Mouse (Mus musculus) testis, adult 2 months (tissue): ENCODE results near the gene Mark1. TPM values are rescaled to one million over a fixed set of nuclear protein-coding genes. Genes with fewer than 3 reads are reported as not detected.
A peak's percentile ranks its signal among the peaks of the same experiment; 100 is the strongest.

Source experiments
- H3K27ac ChIP-seq: fragments of 200-500 bp; 2 replicates; pipeline ENCODE4 v1.5.1; 2012; ENCODE audit warnings: low read depth, low read length; ENCODE audit not compliant: control insufficient read depth, insufficient read depth
- H3K27me3 ChIP-seq: fragments of 200-500 bp; 2 replicates; pipeline ENCODE4 v1.6.1; 2012; ENCODE audit warnings: mild to moderate bottlenecking, low read length, moderate library complexity; ENCODE audit not compliant: control insufficient read depth, insufficient read depth
- H3K36me3 ChIP-seq: fragments of 200-500 bp; 2 replicates; pipeline ENCODE4 v1.6.1; 2012; ENCODE audit warnings: mild to moderate bottlenecking, low read length; ENCODE audit not compliant: control insufficient read depth, insufficient read depth
- H3K4me1 ChIP-seq: fragments of 200-500 bp; 2 replicates; pipeline ENCODE4 v1.6.1; 2012; ENCODE audit warnings: low read length; ENCODE audit not compliant: control insufficient read depth, insufficient read depth
- H3K4me3 ChIP-seq: fragments of 200-500 bp; 2 replicates; pipeline ENCODE4 v1.5.1; 2012; ENCODE audit warnings: low read depth, mild to moderate bottlenecking, low read length, moderate library complexity, mixed read lengths; ENCODE audit not compliant: control insufficient read depth
- CTCF ChIP-seq: fragments of 200-500 bp; IDR thresholded peaks from 2 replicates; pipeline ENCODE4 v1.5.1; 2012; ENCODE audit warnings: low read depth, mild to moderate bottlenecking, inconsistent platforms, low read length, moderate library complexity; ENCODE audit not compliant: control insufficient read depth, insufficient read depth, insufficient replicate concordance
- POLR2A ChIP-seq: fragments of 200-500 bp; IDR thresholded peaks from 2 replicates; pipeline ENCODE4 v1.6.1; 2012; ENCODE audit warnings: low read depth, mild to moderate bottlenecking, inconsistent platforms, low read length, moderate library complexity; ENCODE audit not compliant: control insufficient read depth
- polyA plus RNA-seq: library from polyadenylated mRNA; depleted of rRNA; stranded (reverse); fragments of >200 nt; gene quantifications from 2 replicates; pipeline ENCODE4 v1.2.3, GENCODE M21; 2012; rRNA removed

The Mark1 gene
- 1.3 and 1.5 TPM in 2 replicates for polyA plus RNA-seq

DNA sequence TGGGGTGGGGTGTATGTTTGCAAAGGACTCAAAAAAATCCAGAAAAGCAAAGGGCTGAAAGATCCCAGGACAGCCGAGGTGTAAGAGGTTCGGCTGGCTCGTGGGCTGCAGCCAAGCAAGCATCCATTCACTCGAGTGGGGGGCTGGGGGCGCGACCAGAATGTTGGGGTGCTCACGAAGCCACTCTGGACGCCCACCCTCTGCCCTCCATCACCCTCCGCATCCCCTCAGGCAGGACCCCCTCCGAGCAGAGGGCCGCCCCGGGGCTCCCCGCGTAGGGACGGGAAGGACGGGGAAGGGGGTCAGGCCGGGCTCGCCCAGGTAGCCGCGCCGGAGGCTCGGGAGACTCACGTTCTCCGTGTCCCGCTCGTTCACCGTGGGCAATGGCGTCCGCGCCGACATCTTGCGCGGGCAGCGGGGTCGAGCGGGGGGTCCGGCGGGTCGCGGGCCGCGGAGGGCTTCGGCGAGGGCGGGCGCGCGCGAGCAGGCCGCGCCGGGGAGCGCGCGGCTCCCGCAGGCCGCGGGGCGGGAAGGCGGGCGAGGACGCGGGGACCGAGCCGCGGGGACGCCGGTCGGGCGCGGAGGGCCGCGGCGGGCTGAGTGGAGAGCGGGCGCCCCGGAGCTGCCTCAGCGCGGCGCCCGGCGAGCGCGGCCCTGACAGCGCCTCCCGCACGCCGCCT lies at the start of gene Mark1:
Gene Mark1 (minus strand): TSS at position 500 of the 680 bp plus-strand sequence.
- peak within 1 kb of the TSS; percentile 25 for H3K27ac ChIP-seq
- no peak for TF ChIP-seq CTCF
- TF ChIP-seq POLR2A, result no peak
- H3K27me3 ChIP-seq, result no peaks in the 10 kb centered on the region
- peak within 1 kb of the TSS; percentile 90 for H3K4me3 ChIP-seq
- H3K36me3 ChIP-seq, result no peaks in the 10 kb centered on the region
- H3K4me1 ChIP-seq, result peaks cover 9% of the 10 kb centered on the region

DNA sequence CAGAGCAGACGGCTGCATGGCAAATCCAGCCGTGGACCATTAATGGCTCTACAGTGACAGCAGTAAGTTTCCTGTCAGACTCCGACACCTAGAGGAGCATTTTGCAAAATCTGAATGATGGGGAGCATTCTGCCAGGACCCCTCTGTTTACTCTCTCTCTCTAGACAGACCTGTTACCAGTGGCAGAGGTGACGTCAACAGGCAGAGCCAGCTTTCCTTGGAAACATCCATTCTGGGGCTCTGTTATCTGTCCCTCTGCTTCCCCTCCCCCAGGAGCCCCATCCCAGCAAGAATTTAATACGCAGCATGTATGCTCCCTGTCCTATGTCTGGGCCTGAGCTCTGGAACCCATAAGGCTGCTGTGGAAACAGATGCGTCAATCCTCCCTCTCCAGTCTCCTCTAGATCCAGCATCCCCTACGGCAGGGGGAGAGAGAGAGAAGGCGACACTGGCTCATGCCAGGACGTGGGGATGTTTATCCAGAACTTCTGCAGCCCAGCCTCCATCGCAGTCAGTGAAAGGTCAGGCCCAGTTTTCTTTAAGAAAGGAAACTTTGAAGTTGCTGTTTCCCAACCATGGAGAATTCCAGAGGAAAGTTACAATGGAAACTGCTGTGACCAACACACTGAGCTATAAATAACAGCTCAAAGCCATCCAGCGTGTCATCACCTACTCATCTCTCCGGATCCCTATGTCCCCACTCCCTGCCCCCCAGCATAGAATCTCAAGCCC lies 48.3 kb upstream of the Mark1 start:
- no peak for TF ChIP-seq POLR2A
- no peak for TF ChIP-seq CTCF
- no peaks in the 10 kb centered on the region; the same call in 1 of the 2 replicates for H3K4me1 ChIP-seq
- H3K27me3 ChIP-seq, result no peaks in the 10 kb centered on the region
- H3K4me3 ChIP-seq, result no peak overlapping the region
- no peak overlapping the region for H3K27ac ChIP-seq
- no peaks in the 10 kb centered on the region for H3K36me3 ChIP-seq

DNA sequence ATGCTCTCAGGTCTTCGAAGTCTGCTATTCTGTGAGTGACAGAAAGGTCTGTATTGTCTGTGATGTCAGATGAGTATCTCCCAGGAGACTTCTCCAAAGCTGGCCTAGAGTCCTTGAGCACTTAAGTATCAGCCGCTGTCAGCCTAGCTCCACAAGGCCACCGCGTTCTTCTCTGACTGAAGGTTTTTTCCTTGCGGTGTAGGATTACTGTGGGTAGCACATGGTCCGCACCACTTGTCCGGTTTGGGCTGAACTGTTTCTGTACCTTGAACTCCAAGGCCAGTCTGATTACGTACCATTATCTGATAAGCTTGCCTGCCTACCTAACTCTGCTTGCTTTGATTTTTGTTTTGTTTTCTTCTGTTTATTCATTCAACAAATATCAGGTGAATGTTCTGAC lies 47.1 kb upstream of the Mark1 start:
- Histone ChIP-seq H3K27ac (no peak overlapping the region), H3K4me1 (no peaks in the 10 kb centered on the region; the same call in 1 of the 2 replicates), H3K36me3 (no peaks in the 10 kb centered on the region), H3K27me3 (no peaks in the 10 kb centered on the region), H3K4me3 (no peak overlapping the region)
- no peak for TF ChIP-seq POLR2A
- no peak for TF ChIP-seq CTCF

- H3K27ac ChIP-seq, result no peak overlapping the region
- no peaks in the 10 kb centered on the region for H3K4me1 ChIP-seq
- TF ChIP-seq CTCF, result no peak
- no peak for TF ChIP-seq POLR2A
- H3K36me3 ChIP-seq, result no peaks in the 10 kb centered on the region
- H3K27me3 ChIP-seq, result no peaks in the 10 kb centered on the region
- no peak overlapping the region for H3K4me3 ChIP-seq
Observed at GRCm38 (mm10) chr1:185038183-185038686, 38.9 kb upstream of the Mark1 start.

DNA sequence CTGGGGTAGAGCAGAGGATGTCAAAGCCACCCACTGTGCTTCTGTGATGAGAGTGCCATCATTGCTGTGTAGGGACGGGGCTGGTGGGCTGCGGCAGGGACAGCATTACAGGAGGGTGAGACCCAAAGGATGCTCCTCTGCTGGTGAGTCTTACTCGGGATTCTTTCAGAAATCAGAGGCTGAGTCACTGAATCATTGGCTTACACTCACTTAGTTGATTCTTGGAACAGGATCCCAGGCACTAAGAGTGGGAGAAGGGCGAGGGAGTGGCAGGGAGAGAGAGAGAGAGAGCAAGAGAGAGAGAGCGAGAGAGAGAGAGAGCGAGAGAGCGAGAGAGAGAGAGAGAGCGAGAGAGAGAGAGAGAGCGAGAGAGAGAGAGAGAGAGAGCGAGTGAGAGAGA lies 31.2 kb upstream of the Mark1 start:
- no peak overlapping the region for H3K27ac ChIP-seq
- no peaks in the 10 kb centered on the region for H3K36me3 ChIP-seq
- H3K4me1 ChIP-seq, result no peaks in the 10 kb centered on the region; the same call in 1 of the 2 replicates
- H3K27me3 ChIP-seq, result no peaks in the 10 kb centered on the region
- no peak overlapping the region for H3K4me3 ChIP-seq
- TF ChIP-seq POLR2A (no peak), CTCF (no peak)

DNA sequence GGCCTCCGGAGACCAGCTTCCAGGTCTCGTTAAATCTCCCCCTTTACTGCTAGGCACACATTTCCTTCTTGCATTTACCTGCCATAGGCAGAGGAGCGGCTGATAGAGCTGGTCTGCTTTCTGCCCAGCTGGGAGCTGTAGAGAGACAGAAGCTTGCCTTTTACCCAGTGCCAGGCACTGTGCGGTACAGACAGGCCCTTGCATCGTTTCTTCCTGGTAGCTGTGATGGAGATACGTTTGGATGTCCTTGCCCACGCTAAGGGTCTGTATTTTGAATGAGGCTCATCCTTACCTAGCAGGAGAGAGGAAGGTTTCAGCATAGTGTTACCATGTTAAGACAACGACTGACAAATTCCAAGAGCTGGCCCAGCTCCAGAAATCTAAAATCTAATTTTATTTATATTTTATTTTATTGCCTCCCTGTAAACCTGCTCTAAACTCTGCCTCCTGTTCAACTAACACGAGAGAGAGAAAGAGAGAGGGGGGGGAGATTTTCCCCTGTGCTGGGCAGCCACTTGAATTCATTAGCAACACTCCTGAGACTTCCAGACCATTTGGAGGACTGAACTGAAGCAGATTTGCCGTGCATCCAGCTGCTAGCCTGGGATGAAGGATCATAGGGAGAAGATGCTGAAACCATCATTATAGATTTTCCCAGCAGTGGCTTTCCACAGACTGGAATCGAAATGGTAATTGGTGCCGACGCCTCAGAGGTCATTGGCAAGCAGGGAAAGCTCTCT lies 21.2 kb upstream of the Mark1 start:
- Histone ChIP-seq H3K36me3 (no peaks in the 10 kb centered on the region), H3K27me3 (no peaks in the 10 kb centered on the region), H3K4me3 (no peak overlapping the region), H3K4me1 (no peaks in the 10 kb centered on the region), H3K27ac (no peak overlapping the region)
- no peak for TF ChIP-seq POLR2A
- TF ChIP-seq CTCF, result no peak

- H3K27ac ChIP-seq, result no peak overlapping the region
- TF ChIP-seq CTCF, result no peak
- no peak for TF ChIP-seq POLR2A
- no peaks in the 10 kb centered on the region for H3K4me1 ChIP-seq
- no peak overlapping the region for H3K4me3 ChIP-seq
- H3K27me3 ChIP-seq, result no peaks in the 10 kb centered on the region
- H3K36me3 ChIP-seq, result no peaks in the 10 kb centered on the region
Observed at GRCm38 (mm10) chr1:185012566-185012965, 13.2 kb upstream of the Mark1 start.
